10 mouse cellular contexts compared by ENCODE assay signal in genomic region chr2:90871180-90871961, GRCm38 (mm10). TPM values are rescaled to one million over a fixed set of nuclear protein-coding genes. Genes with fewer than 3 reads are reported as not detected.
DNase-seq lines count a peak whose midpoint lies in the region; ATAC-seq and TF ChIP-seq lines count a peak whose summit lies in the region.
"Had no signal": no experiment of that assay in that cellular context is flagged by ENCODE, and none has a peak within 500 bp of the region (broad histone marks: within the 10 kb centered on the region; RNA-seq: fewer than 3 reads in every experiment).

No protein-coding gene starts in this region.

- TF ChIP-seq EP300 in liver, postnatal 0 days (IDR thresholded peaks at IDR 0.05; ENCODE audit: low read depth) = no peak

- TF ChIP-seq POLR2A in brain, embryonic 14.5 days (IDR thresholded peaks at IDR 0.05; ENCODE audit: borderline replicate concordance, extremely low read depth, insufficient read depth, insufficient read length, poor library complexity, severe bottlenecking) = no peak

- peaks cover 11% of the 10 kb centered on the region for H3K4me1 ChIP-seq in liver, postnatal 0 days (ENCODE audit: insufficient read depth)

- no peaks in the 10 kb centered on the region for H3K79me3 ChIP-seq in C2C12 (ENCODE audit: low read depth)

- no peak overlapping the region for H3ac ChIP-seq in C2C12 (ENCODE audit: control insufficient read depth, insufficient read length, low read depth)

- peaks cover 25% of the 10 kb centered on the region for H3K36me3 ChIP-seq in C2C12 (ENCODE audit: control insufficient read depth, insufficient read depth)
- 0 out of 2 replicates have a peak, but pooled peaks cover 4% of the 10 kb centered on the region for H3K36me3 ChIP-seq in liver, postnatal 0 days (replicated peaks; ENCODE audit: insufficient read depth, low read length)

- H3K27me3 ChIP-seq in C2C12 (ENCODE audit: control insufficient read depth, insufficient read depth, insufficient read length) = no peaks in the 10 kb centered on the region
- no peaks in the 10 kb centered on the region for H3K27me3 ChIP-seq in liver, postnatal 0 days (ENCODE audit: insufficient read depth, low read length)
- H3K27me3 ChIP-seq: Patski had no signal

- no peak for ATAC-seq in liver, postnatal 0 days
- ATAC-seq: Patski had no signal

- no peak overlapping the region for H3K9ac ChIP-seq in liver, postnatal 0 days (replicated peaks)

- 0 out of 2 replicates have a peak overlapping the region, but pooled peaks have one; percentile 60 for H3K27ac ChIP-seq in liver, postnatal 0 days (ENCODE audit: low read depth)

- no peak for TF ChIP-seq CTCF in C2C12 (IDR thresholded peaks at IDR 0.05; ENCODE audit: control insufficient read depth, insufficient read depth, insufficient read length)
- no peak for TF ChIP-seq CTCF in brain, embryonic 14.5 days (IDR thresholded peaks at IDR 0.05; ENCODE audit: borderline replicate concordance, extremely low read depth, insufficient read depth, insufficient read length)
- no peak for TF ChIP-seq CTCF in liver, postnatal 0 days (IDR thresholded peaks at IDR 0.05; ENCODE audit: low read depth)

- H3K4me3 ChIP-seq in C2C12 (ENCODE audit: insufficient read depth, poor library complexity, severe bottlenecking) = no peak overlapping the region
- no peak overlapping the region for H3K4me3 ChIP-seq in liver, postnatal 0 days (ENCODE audit: low read depth, low read length)

- DNase-seq in heart, adult 11 months = peak; percentile 91
- DNase-seq in heart, postnatal 4 days = no peak
- DNase-seq in brain, embryonic 14.5 days (ENCODE audit: low read depth) = peak; percentile 61
- DNase-seq in liver, postnatal 0 days = no peak
- no peak for DNase-seq in testis, postnatal 10 days (ENCODE audit: low spot score)
- DNase-seq in layer of hippocampus, postnatal 25 days (ENCODE audit: extremely low spot score in 1 of 2, low spot score in 1 of 2) = no peak
- DNase-seq: cerebellum, adult 8-10 months; midbrain, embryonic 14.5 days had no signal

- 61% methylated on average over 8 of the region's 8 CpGs for WGBS in liver, postnatal 0 days (ENCODE audit: insufficient replicate concordance)

- no peaks in the 10 kb centered on the region for H3K9me3 ChIP-seq in liver, postnatal 0 days (ENCODE audit: low read length)

- 0 out of 2 replicates have a peak overlapping the region, but pooled peaks have one; percentile 64 for H3K4me2 ChIP-seq in liver, postnatal 0 days (ENCODE audit: low read depth, low read length)

- H3K79me2 ChIP-seq in C2C12 (ENCODE audit: control insufficient read depth, insufficient read depth) = no peaks in the 10 kb centered on the region

TF ChIP-seq in C2C12, 6 proteins besides CTCF, POLR2A, EP300 and RAD21:
- TF ChIP-seq MYOG (IDR thresholded peaks at IDR 0.05; ENCODE audit: control insufficient read depth, extremely low read depth, insufficient read length) (no peak), MYOD1 (IDR thresholded peaks at IDR 0.05; ENCODE audit: control insufficient read depth, insufficient read length, low read depth) (peak; percentile 97), CEBPB (IDR thresholded peaks at IDR 0.05; ENCODE audit: low read depth) (no peak), FOSL1 (IDR thresholded peaks at IDR 0.05; ENCODE audit: insufficient read depth, low read length, poor library complexity, severe bottlenecking) (no peak), USF1 (IDR thresholded peaks at IDR 0.05; ENCODE audit: low read depth) (no peak)

RNA-seq across cellular contexts. Expression of gene C1qtnf4, which starts 14.3 kb away (rescaled TPM):
- total RNA-seq in heart, postnatal 4 days (2021) = 1 to 10 TPM; 7.4 to 7.8 TPM
- polyA plus RNA-seq in C2C12 (2012; fragmentation: generic; extraction: Trizol) = 0.02 TPM
- 165 and 182 TPM in 2 replicates for polyA plus RNA-seq in brain, embryonic 14.5 days (2012; rRNA removed)
- 2.9 and 3.1 TPM in 2 replicates for polyA plus RNA-seq in liver, postnatal 0 days (2015; fragmentation: Nextera tagmentation; extraction: Ambion mirVana)
- total RNA-seq in layer of hippocampus, postnatal 25 days (2021) = 100 to 1,000 TPM; 209 to 222 TPM

RNA-seq across cellular contexts. Expression of gene Mtch2, which starts 24.4 kb away (rescaled TPM):
- 100 to 1,000 TPM; 189 to 191 TPM for total RNA-seq in heart, postnatal 4 days (2021)
- 146 TPM for polyA plus RNA-seq in C2C12 (2012; fragmentation: generic; extraction: Trizol)
- polyA plus RNA-seq in brain, embryonic 14.5 days (2012; rRNA removed) = 145 and 167 TPM in 2 replicates
- 182 and 184 TPM in 2 replicates for polyA plus RNA-seq in liver, postnatal 0 days (2015; fragmentation: Nextera tagmentation; extraction: Ambion mirVana)
- 100 to 1,000 TPM; 116 to 124 TPM for total RNA-seq in layer of hippocampus, postnatal 25 days (2021)

RNA-seq across cellular contexts. Expression of gene Kbtbd4, which starts 33.2 kb away (rescaled TPM):
- total RNA-seq in heart, postnatal 4 days (2021) = 10 to 100 TPM; 18.2 to 18.8 TPM
- polyA plus RNA-seq in C2C12 (2012; fragmentation: generic; extraction: Trizol) = 17.3 TPM
- 42.3 and 44.8 TPM in 2 replicates for polyA plus RNA-seq in brain, embryonic 14.5 days (2012; rRNA removed)
- polyA plus RNA-seq in liver, postnatal 0 days (2015; fragmentation: Nextera tagmentation; extraction: Ambion mirVana) = 8.7 and 9.8 TPM in 2 replicates
- 10 to 100 TPM; 32.5 to 43.0 TPM for total RNA-seq in layer of hippocampus, postnatal 25 days (2021)

RNA-seq across cellular contexts. Expression of gene Ndufs3, which starts 33.3 kb away (rescaled TPM):
- 100 to 1,000 TPM; 538 to 543 TPM for total RNA-seq in heart, postnatal 4 days (2021)
- polyA plus RNA-seq in C2C12 (2012; fragmentation: generic; extraction: Trizol) = 150 TPM
- polyA plus RNA-seq in brain, embryonic 14.5 days (2012; rRNA removed) = 144 and 185 TPM in 2 replicates
- 196 and 199 TPM in 2 replicates for polyA plus RNA-seq in liver, postnatal 0 days (2015; fragmentation: Nextera tagmentation; extraction: Ambion mirVana)
- total RNA-seq in layer of hippocampus, postnatal 25 days (2021) = 100 to 1,000 TPM; 219 to 254 TPM

Comparison
In these comparisons a context has a peak if more than half of its experiments do, and no peak if none do; other contexts are left out.
1. DNase-seq: peak in heart, adult 11 months (single experiment) and brain, embryonic 14.5 days (single experiment); none in heart, postnatal 4 days (single experiment), liver, postnatal 0 days (single experiment), testis, postnatal 10 days (single experiment) and layer of hippocampus, postnatal 25 days (0 of 2).
2. RNA of gene C1qtnf4, which starts 14.3 kb away (polyA plus RNA-seq): 165 to 182 TPM in brain, embryonic 14.5 days; 2.9 to 3.1 TPM in liver, postnatal 0 days and 0.02 TPM in C2C12 (single experiment); every median in the first group is over 10 times any median in the second.